Mouse (Mus musculus) CH12.LX (cell line): ENCODE results near the gene Gnai1.

ENCODE experiments used
- CTCF ChIP-seq, 2 experiments: IDR thresholded peaks in 1 of 2; conservative IDR thresholded peaks in 1 of 2; 2 replicates each; pipeline ENCODE4 v1.5.1; 2011 to 2012; ENCODE audit warnings: low read depth in 2 of 2, low read length in 2 of 2, improper control_type of control experiment in 1 of 2, inconsistent platforms in 1 of 2, mild to moderate bottlenecking in 1 of 2, moderate library complexity in 1 of 2
- MAFK ChIP-seq: IDR thresholded peaks from 2 replicates; pipeline ENCODE4 v1.6.1; 2011; ENCODE audit warnings: low read length, improper control_type of control experiment; ENCODE audit not compliant: insufficient replicate concordance
- MAZ ChIP-seq: IDR thresholded peaks from 2 replicates; pipeline ENCODE4 v1.6.1; 2012; ENCODE audit warnings: low read depth, mild to moderate bottlenecking, inconsistent platforms, low read length, improper control_type of control experiment, moderate library complexity
- MEF2A ChIP-seq: IDR thresholded peaks from 2 replicates; pipeline ENCODE4 v1.6.1; 2014; ENCODE audit warnings: low read depth, mild to moderate bottlenecking, inconsistent platforms, low read length, improper control_type of control experiment, borderline replicate concordance
- MXI1 ChIP-seq: IDR thresholded peaks from 2 replicates; pipeline ENCODE4 v1.6.1; 2011; ENCODE audit warnings: mild to moderate bottlenecking, low read depth, low read length, improper control_type of control experiment
- SIN3A ChIP-seq: IDR thresholded peaks from 2 replicates; pipeline ENCODE4 v1.6.1; 2012; ENCODE audit warnings: low read length, improper control_type of control experiment, inconsistent platforms

DNA sequence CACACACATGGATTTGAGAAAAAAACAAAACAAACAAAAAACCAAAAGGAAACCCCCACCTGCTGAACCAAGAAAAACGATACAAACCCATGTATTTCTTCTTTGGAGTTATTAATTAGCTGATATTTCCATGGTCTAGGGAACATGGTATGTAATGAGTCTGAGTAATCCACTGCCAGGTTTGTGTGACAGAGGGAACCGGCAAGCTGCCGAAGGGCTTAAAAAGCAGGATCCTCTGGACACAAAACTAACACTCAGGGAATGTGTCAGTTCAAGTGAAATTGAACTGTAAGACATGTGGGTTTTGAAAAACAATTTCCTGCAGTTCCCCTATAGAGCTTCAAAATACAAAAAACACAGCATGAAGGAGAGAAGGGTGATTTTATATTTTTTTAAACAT lies 72.1 kb downstream of the Gnai1 start:
- TF ChIP-seq MXI1, result no peak
- no peak for TF ChIP-seq MAFK
- TF ChIP-seq MAZ, result no peak
- no peak for TF ChIP-seq SIN3A
- no peak for TF ChIP-seq CTCF (conservative IDR thresholded peaks at IDR 0.05 in 1 of 2, IDR thresholded peaks at IDR 0.05 in 1 of 2; ENCODE audit: low read depth in 2 of 2, low read length in 2 of 2)
- no peak for TF ChIP-seq MEF2A
